Mouse (Mus musculus) olfactory bulb, adult 2 months (tissue): ENCODE measurements at regions not wholly inside any gene's neighbourhood (a gene's known extent, or its start where the extent isn't known, plus 50 kb on each side); places are given as distances from the start of the nearest gene placed in this dataset.

Experiments
- H3K27ac ChIP-seq: fragments of 200-500 bp; 2 replicates; pipeline ENCODE4 v1.5.1; 2012; ENCODE audit warnings: low read depth, low read length; ENCODE audit not compliant: insufficient read depth
- H3K4me1 ChIP-seq: fragments of 200-500 bp; 2 replicates; pipeline ENCODE4 v1.6.1; 2012; ENCODE audit warnings: low read length; ENCODE audit not compliant: control insufficient read depth, insufficient read depth
- H3K4me3 ChIP-seq: fragments of 200-500 bp; 2 replicates; pipeline ENCODE4 v1.5.1; 2012; ENCODE audit warnings: mild to moderate bottlenecking, low read depth, low read length, moderate library complexity; ENCODE audit not compliant: insufficient read depth
- CTCF ChIP-seq: fragments of 200-500 bp; IDR thresholded peaks from 2 replicates; pipeline ENCODE4 v1.5.1; 2012; ENCODE audit warnings: low read depth, mild to moderate bottlenecking, low read length, moderate library complexity; ENCODE audit not compliant: insufficient read depth
- POLR2A ChIP-seq: fragments of 200-500 bp; IDR thresholded peaks from 2 replicates; pipeline ENCODE4 v1.6.1; 2012; ENCODE audit warnings: mild to moderate bottlenecking, low read depth, low read length, moderate library complexity; ENCODE audit not compliant: insufficient read depth
- WGBS: fragments of 180-500 bp; shearing (Covaris S2); methylation state at CpG from one replicate; pipeline ENCODE4 v1.1.7; 2018; 5-methylcytosine and 5-hydroxymethylcytosine counted together

DNA sequence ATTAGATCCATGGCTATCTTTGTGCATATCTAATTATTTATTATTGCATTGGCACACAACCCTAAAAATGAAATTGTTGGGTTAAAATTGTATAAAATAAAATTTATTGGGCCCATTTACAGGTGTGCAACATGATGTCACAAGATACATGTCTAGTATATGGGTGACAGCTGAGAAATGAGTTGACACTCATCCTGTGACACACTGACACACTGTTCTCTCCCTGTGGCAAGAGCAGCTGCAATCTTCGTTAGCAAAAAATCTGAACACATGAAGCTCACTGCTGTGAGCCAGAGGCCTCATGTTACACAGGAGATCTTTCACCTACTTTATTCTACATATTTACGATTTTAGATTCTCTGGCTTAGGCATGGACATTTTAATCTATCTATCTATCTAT is 170.6 kb downstream of the Mex3b start:
- 88% methylated on average over 2 of the region's 2 CpGs for WGBS

DNA sequence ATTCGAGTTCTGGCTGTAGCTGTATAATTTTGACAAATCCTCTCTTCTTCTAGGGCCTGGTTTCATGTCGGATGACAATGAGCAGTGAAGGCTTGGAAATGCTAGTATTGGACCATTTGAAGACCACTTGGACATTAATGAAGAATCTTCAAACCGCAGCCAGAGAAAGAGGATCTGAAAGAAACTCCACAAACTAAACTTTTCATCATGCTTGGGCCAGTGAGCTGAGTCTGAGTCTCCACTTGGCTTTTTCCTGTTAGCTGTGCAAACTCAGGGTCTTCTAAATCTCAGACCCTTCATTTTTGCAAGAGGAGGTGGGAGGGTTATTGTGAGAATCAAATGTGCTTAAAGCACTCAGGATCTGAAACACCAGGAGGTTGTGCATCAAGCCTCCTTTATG is 176.6 kb downstream of the Mex3b start:
- H3K4me3 ChIP-seq: no peak overlapping the region
- no peak overlapping the region for H3K27ac ChIP-seq
- TF ChIP-seq CTCF: no peak
- no peak for TF ChIP-seq POLR2A
- WGBS: 96% methylated on average over 3 of the region's 3 CpGs
- H3K4me1 ChIP-seq: no peaks in the 10 kb centered on the region

More for the DNA sequence above, 170.6 kb downstream of the Mex3b start:
- no peak for TF ChIP-seq CTCF
- TF ChIP-seq POLR2A: no peak
- Histone ChIP-seq H3K4me1 (no peaks in the 10 kb centered on the region), H3K27ac (no peak overlapping the region), H3K4me3 (no peak overlapping the region)

DNA sequence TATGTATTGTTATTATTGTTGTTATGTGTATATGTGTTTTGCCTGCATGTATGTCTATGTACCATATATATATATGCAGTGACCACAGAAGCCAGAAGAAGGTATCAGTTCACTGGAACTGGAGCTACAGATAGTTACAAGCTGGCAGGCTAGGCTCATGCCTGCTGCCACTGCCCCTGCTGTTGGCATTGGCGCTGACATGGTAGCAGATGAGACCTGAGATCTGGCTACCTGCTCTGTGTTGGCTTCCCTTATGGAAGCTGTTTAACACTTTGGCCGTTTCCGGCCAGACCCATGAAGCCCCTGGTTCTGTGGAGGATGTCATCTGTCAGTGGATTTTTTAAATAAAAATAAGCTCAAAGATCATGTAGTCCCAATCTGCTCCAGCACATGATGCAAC is 178.1 kb downstream of the Mex3b start:
- H3K27ac ChIP-seq: no peak overlapping the region
- WGBS: 94% methylated on average over 3 of the region's 3 CpGs
- H3K4me3 ChIP-seq: no peak overlapping the region
- H3K4me1 ChIP-seq: no peaks in the 10 kb centered on the region
- TF ChIP-seq POLR2A: no peak
- no peak for TF ChIP-seq CTCF

DNA sequence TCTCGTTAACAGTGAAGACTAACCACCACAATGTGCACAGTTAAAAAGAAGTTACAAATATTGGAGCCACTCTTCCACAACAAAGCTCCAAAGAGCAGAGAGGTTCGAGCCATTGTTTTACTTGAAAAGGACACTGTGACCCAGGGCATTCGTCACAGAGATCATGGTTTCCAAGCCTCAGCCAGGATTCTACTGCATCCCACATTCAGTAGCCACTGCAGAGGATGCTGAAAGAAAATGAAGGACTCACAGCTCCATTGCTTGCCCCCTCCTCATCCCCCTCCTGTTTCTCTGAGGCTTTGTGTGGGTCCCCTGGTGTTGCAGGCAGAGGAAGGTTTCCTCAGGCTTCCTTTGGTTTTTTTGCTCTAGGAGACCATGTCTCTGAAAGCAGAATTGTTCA is 182.9 kb downstream of the Mex3b start:
- H3K27ac ChIP-seq: no peak overlapping the region
- TF ChIP-seq CTCF: no peak
- no peak for TF ChIP-seq POLR2A
- 53% methylated on average over 3 of the region's 3 CpGs for WGBS
- H3K4me1 ChIP-seq: no peaks in the 10 kb centered on the region
- no peak overlapping the region for H3K4me3 ChIP-seq

DNA sequence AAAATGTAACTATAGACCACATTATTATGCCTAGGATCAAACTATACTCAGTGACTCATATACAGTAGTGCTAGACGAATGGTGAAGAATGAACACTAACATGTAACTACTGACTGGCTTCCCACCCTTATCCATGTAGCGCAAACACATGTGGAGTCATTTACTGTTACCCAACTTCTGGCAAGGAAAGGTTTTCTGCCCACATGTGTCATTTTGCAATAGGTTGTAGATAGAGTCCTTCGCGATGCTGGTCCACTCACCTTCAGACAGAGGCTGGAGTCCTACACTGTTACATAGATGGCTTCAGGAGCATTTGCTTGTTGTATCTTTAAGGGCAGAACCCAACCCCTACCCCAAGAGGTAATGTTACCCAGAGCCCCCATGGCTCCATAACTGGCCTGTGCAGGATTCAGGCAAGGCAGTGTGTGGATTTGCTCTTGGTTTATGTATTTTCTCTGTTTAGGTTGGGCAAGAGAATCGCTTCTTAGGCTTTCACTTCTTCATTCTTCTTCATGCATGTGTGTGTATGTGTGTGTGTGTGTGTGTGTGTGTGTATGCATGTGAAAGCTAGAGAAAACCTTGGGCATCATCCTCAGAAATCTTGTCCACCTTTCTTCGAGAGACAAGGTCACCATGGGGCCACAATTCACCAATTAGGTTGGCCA is 183.8 kb downstream of the Mex3b start:
- WGBS: 85% methylated on average over 6 of the region's 6 CpGs
- TF ChIP-seq CTCF: no peak
- TF ChIP-seq POLR2A: no peak
- no peak overlapping the region for H3K4me3 ChIP-seq
- H3K4me1 ChIP-seq: no peaks in the 10 kb centered on the region
- H3K27ac ChIP-seq: no peak overlapping the region

DNA sequence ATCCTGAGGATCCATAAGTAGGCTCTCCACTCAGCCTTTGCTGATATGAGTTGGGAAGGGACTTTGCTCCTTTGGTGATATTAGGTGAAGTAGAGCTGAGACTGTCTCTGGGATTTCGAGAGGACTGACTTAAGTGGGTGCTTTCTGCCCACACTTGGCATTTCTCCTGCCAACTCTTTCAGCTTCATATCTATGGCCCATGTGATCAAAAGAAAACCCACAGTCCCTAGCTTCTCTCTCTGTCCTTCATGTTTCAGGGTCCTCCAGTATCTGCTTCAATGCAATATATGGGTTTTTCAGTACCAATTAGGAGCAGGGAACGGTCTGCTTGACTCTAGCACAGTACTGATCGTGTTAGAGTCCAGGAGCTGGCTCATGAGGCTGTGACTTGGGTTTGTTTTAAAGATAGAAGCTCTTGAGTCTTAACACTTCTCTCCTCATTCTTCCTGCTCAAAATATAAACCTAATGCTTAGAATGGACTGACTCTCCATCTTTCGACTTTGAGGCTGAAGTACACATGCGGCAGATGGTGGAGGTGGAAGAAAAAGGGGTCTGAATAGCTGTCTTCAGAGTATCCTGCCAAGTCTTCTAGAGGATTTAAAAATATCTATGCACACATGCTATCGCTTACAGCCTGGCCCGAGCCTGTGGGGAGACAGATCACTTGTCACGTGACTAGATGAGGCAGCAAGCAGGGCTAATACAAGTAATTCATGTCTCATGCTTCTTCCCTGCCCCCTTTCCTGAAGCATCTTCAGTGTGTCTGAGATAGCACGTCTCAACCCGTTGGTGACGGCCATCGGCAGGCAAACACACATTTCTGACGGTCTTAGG is 189.2 kb downstream of the Mex3b start:
- Histone ChIP-seq H3K27ac (no peak overlapping the region), H3K4me1 (peaks cover 4% of the 10 kb centered on the region; the same call in 1 of the 2 replicates), H3K4me3 (no peak overlapping the region)
- TF ChIP-seq CTCF: no peak
- WGBS: 77% methylated on average over 13 of the region's 13 CpGs

DNA sequence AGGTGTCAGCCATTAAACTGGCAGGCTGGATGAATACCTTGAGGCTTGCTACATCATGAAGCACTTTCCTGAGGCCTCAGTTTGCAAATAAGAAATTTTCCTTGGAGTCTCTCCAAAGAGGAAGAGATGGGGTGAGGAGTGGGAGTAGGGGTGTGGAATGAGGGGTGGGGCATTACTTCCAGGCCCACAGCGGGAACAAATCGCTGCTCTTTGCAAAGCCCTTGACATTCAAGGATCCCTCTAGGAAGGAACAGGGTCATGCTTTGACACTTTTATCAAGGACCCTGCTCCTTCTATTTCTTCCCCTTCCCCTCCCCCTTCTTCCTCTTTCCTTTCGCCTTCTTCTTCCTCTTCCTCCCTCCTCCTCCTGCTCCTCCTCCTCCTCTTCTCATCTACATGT is 193.2 kb downstream of the Mex3b start:
- TF ChIP-seq POLR2A (no peak), CTCF (no peak)
- no peak overlapping the region for H3K4me3 ChIP-seq
- peaks cover 4% of the 10 kb centered on the region; the same call in 1 of the 2 replicates for H3K4me1 ChIP-seq
- no peak overlapping the region for H3K27ac ChIP-seq
- WGBS: 77% methylated on average over 3 of the region's 3 CpGs

- Histone ChIP-seq H3K27ac (no peak overlapping the region), H3K4me3 (no peak overlapping the region), H3K4me1 (peaks cover 4% of the 10 kb centered on the region; the same call in 1 of the 2 replicates)
- TF ChIP-seq CTCF: no peak
- no peak for TF ChIP-seq POLR2A
- 60% methylated on average over 5 of the region's 5 CpGs for WGBS
These were observed 193.6 kb downstream of the Mex3b start for GRCm38 (mm10) chr7:83060733-83061132.

DNA sequence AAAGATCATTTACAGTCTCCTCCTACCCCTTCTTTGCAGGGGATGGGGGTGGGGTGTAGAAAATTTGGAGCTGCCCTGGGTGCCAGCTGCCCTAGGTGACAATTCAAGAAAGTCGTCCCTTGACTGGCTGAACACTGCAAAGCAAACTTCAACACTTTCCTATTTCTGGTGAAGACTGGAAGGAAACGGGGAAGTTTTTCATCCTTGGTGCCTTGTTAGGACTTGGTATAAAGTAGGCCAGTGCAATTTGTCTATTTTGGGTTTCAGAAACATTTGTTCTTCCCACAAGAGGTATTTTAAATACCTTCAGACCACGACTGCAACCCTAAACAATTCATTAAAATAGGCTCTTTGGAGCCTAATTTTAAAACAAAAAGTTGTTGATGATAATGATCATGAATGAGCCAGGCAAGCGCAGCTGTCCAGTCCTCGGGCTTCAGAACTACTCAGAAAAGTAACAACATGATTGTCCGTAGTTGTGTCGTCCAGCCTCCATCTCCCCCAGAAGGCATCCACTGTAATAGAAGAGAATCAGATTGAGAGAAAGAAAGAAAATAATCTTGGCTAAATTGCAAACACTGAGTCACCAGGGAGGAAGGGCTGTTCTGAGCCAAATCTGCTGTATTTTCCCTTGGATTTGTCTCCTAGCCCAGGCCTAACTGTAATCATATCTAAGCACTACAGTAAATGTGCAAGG is 194.2 kb downstream of the Mex3b start:
- Histone ChIP-seq H3K4me1 (peaks cover 4% of the 10 kb centered on the region; the same call in 1 of the 2 replicates), H3K27ac (no peak overlapping the region), H3K4me3 (no peak overlapping the region)
- 48% methylated on average over 7 of the region's 7 CpGs for WGBS
- no peak for TF ChIP-seq POLR2A
- no peak for TF ChIP-seq CTCF
